Mouse (Mus musculus): ENCODE results near the gene Dennd2a.

DNA sequence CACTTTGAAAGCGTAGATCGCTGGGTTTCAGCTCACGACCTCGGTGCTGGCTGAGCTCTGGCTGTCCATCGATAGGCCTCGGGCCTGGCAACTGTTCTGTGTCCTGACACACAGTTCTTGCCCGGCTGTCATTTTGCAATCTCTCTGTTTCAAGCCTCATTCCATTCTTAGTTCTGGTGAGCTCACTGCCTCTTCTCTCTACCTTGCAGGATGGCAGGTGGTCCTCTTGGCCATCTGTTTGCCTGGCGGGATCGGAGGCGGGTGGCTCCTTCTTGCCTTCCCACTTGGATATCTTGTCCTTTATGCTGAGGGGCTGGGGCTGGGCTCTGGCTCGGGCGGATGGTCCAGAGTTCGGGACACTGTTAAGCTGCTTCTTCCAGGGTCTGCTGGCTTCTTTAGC is 34.5 kb downstream of the Dennd2a start:
- TF ChIP-seq CTCF (IDR thresholded peaks at IDR 0.05; ENCODE audit: low read depth, low read length) (no peak), POLR2A (IDR thresholded peaks at IDR 0.05; ENCODE audit: borderline replicate concordance, low read depth, low read length) (no peak)
